8 mouse cellular contexts compared by ENCODE assay signal in genomic region chr16:32499430-32500037, GRCm38 (mm10). TPM values are rescaled to one million over a fixed set of nuclear protein-coding genes. Genes with fewer than 3 reads are reported as not detected.
DNase-seq lines count a peak whose midpoint lies in the region; ATAC-seq lines count a peak whose summit lies in the region.

No protein-coding gene starts in this region.

- H3K4me3 ChIP-seq in hindbrain, embryonic 11.5 days (ENCODE audit: low read depth, low read length) = peak overlapping the region; percentile 26

- 0 out of 2 replicates have a peak, but pooled peaks cover 2% of the 10 kb centered on the region for H3K4me1 ChIP-seq in hindbrain, embryonic 11.5 days (replicated peaks; ENCODE audit: control insufficient read depth, insufficient read depth, low read length)

- H3K27ac ChIP-seq in hindbrain, embryonic 11.5 days (ENCODE audit: low read depth, low read length) = no peak overlapping the region

- peak; percentile 93 for ATAC-seq in frontal cortex, adult (ENCODE audit: low TSS enrichment)
- ATAC-seq in hindbrain, embryonic 11.5 days (ENCODE audit: low FRiP score) = peak; percentile 91

- H3K9me3 ChIP-seq in hindbrain, embryonic 11.5 days (ENCODE audit: control insufficient read depth, low read length) = no peaks in the 10 kb centered on the region

- 11% methylated on average over 22 of the region's 22 CpGs for WGBS in hindbrain, embryonic 11.5 days

- peak; percentile 37 for DNase-seq in MEL-GATA-1-ER (ENCODE audit: extremely low read depth, low read depth)
- DNase-seq in cerebellum, adult 8-10 months = peak; percentile 90
- peak; percentile 95 for DNase-seq in hindbrain, embryonic 11.5 days (ENCODE audit: low spot score)
- DNase-seq in layer of hippocampus, postnatal 25 days (ENCODE audit: extremely low spot score in 1 of 2, low spot score in 1 of 2) = peak; percentile 89 to 94
- peak; percentile 73 for DNase-seq in lung, postnatal 25 days (ENCODE audit: low spot score)
- DNase-seq in retina, postnatal 1 day = peak; percentile 91
- peak; percentile 95 for DNase-seq in thymus, postnatal 4 days

- H3K27me3 ChIP-seq in hindbrain, embryonic 11.5 days (ENCODE audit: control insufficient read depth, insufficient read depth, low read length) = no peaks in the 10 kb centered on the region

- H3K9ac ChIP-seq in hindbrain, embryonic 11.5 days (ENCODE audit: low read depth, low read length) = peak overlapping the region; percentile 73

- no peaks in the 10 kb centered on the region for H3K36me3 ChIP-seq in hindbrain, embryonic 11.5 days (ENCODE audit: control insufficient read depth, insufficient read depth, low read length)

- H3K4me2 ChIP-seq in hindbrain, embryonic 11.5 days (replicated peaks; ENCODE audit: low read depth, low read length) = peak overlapping the region; percentile 47

RNA-seq across cellular contexts. Expression of gene Zdhhc19, which starts 3.5 kb away (rescaled TPM):
- not detected in 2 replicates for polyA plus RNA-seq in hindbrain, embryonic 11.5 days (2014; fragmentation: Nextera tagmentation; extraction: Ambion mirVana)
- total RNA-seq in layer of hippocampus, postnatal 25 days (2021) = not detected

RNA-seq across cellular contexts. Expression of gene Slc51a, which starts 11.9 kb away (rescaled TPM):
- 0.25 and 0.29 TPM in 2 replicates for polyA plus RNA-seq in hindbrain, embryonic 11.5 days (2014; fragmentation: Nextera tagmentation; extraction: Ambion mirVana)
- not detected for total RNA-seq in layer of hippocampus, postnatal 25 days (2021)

Comparison
In these comparisons a context has a peak if more than half of its experiments do, and no peak if none do; other contexts are left out.
1. DNase-seq: peak in every context shown above with its lines; median percentile 95 in hindbrain, embryonic 11.5 days; 95 in thymus, postnatal 4 days; 92 in layer of hippocampus, postnatal 25 days; 91 in retina, postnatal 1 day; 90 in cerebellum, adult 8-10 months; 73 in lung, postnatal 25 days; 37 in MEL-GATA-1-ER.